Mouse (Mus musculus) forebrain, embryonic 11.5 days (tissue): ENCODE data around the gene Myzap. TPM values are rescaled to one million over a fixed set of nuclear protein-coding genes. Genes with fewer than 3 reads are reported as not detected.
"Not testable (repeated sequence)": the region's sequence is repeated elsewhere in the genome, so short reads cannot be mapped to it uniquely, and the experiment has no call there.

Experiments
- ATAC-seq: fragments of 200-750 bp; cut with Nextera tagmentation; replicated peaks from 2 replicates; pipeline ENCODE4 v1.8.0; 2017; ENCODE audit warnings: moderate TSS enrichment; ENCODE audit not compliant: low FRiP score
- DNase-seq: peaks from one replicate; pipeline ENCODE4 v3.0.0-alpha.2; 2017; ENCODE audit warnings: low spot score
- H3K27ac ChIP-seq: fragments of 300-500 bp; sonication (generic); 2 replicates; pipeline ENCODE4 v1.5.1; 2014; ENCODE audit warnings: low read depth, low read length
- H3K27me3 ChIP-seq: fragments of 300-500 bp; sonication (generic); 2 replicates; pipeline ENCODE4 v1.6.1; 2014; ENCODE audit warnings: mild to moderate bottlenecking, low read length, mixed read lengths; ENCODE audit not compliant: control insufficient read depth, insufficient read depth
- H3K36me3 ChIP-seq: fragments of 300-500 bp; sonication (generic); 2 replicates; pipeline ENCODE4 v1.6.1; 2014; ENCODE audit warnings: mild to moderate bottlenecking, low read length, moderate library complexity, mixed read lengths; ENCODE audit not compliant: control insufficient read depth, insufficient read depth
- H3K4me1 ChIP-seq: fragments of 300-500 bp; sonication (generic); replicated peaks from 2 replicates; pipeline ENCODE4 v1.6.1; 2014; ENCODE audit warnings: low read length, mixed read lengths; ENCODE audit not compliant: control insufficient read depth, insufficient read depth
- H3K4me2 ChIP-seq: fragments of 300-500 bp; sonication (generic); 2 replicates; pipeline ENCODE4 v1.6.1; 2014; ENCODE audit warnings: low read depth, mild to moderate bottlenecking, low read length, moderate library complexity, mixed read lengths; ENCODE audit not compliant: severe bottlenecking
- H3K4me3 ChIP-seq: fragments of 300-500 bp; sonication (generic); 2 replicates; pipeline ENCODE4 v1.5.1; 2014; ENCODE audit warnings: low read depth, low read length
- H3K9ac ChIP-seq: fragments of 300-500 bp; sonication (generic); 2 replicates; pipeline ENCODE4 v1.6.1; 2014; ENCODE audit warnings: low read length
- H3K9me3 ChIP-seq: fragments of 300-500 bp; sonication (generic); 2 replicates; pipeline ENCODE4 v1.6.1; 2016; ENCODE audit warnings: low read length, mixed read lengths; ENCODE audit not compliant: control insufficient read depth
- WGBS: fragments of 180-500 bp; shearing (Covaris S2); extraction: QIAGEN DNeasy Blood & Tissue Kit; methylation state at CpG from one replicate; pipeline ENCODE4 v1.1.7; 2014; 5-methylcytosine and 5-hydroxymethylcytosine counted together
- polyA plus RNA-seq: library from polyadenylated mRNA; unstranded; fragments of >200 nt; fragmentation: Nextera tagmentation; extraction: Ambion mirVana; gene quantifications from 2 replicates; pipeline ENCODE4 v1.2.1, GENCODE M21; 2014

Myzap gene
- polyA plus RNA-seq, 1 experiment from 2014 or later = 4.2 TPM

DNA sequence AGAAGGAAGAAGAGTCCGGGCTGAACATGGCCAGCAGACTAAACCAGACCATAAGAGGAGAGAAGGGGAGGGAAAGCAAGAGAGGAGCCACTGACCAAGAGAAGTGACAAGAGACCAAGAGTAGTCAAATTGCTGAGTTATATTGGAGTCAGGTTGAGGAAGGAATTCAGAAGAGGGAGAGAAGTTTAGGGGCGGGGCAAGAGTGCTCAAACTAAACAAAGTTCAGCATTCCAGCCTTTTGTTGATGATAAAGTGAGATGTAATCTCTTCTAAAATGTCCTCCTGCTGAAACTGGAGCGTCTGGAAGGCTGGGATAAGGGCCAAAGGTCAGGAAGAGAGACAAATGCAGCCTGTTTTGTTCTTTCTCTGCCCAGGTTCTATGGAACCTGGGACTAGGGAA lies 102.1 kb downstream of the Myzap start:
- ATAC-seq = no peak
- no peak for DNase-seq
- Histone ChIP-seq H3K4me2 (no peak overlapping the region), H3K36me3 (no peaks in the 10 kb centered on the region), H3K27ac (no peak overlapping the region), H3K9ac (no peak overlapping the region), H3K4me1 (0 out of 2 replicates have a peak, but pooled peaks cover 5% of the 10 kb centered on the region), H3K9me3 (no peaks in the 10 kb centered on the region), H3K27me3 (no peaks in the 10 kb centered on the region), H3K4me3 (no peak overlapping the region)
- WGBS = 49% methylated on average over 3 of the region's 3 CpGs

DNA sequence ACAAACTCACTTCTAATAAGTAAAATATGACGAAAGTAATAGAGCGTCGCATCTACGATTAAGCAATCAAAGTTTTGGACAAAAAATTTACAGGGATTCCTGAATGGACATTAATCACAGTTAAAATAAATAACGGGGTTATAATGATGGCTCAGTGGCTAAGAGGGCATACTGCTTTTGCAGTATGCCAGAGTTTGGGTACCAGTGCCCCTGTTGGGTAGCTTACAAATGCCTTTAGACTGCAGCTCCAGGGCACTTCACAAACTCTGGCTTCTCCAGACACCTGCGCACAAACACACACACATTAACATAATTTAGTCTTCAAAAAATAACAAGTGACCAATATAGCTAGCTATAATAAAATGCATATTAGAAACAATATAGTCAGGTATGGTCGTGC lies 106.0 kb downstream of the Myzap start:
- H3K27ac ChIP-seq = 0 out of 2 replicates have a peak overlapping the region, but pooled peaks have one; percentile 10
- H3K27me3 ChIP-seq = no peaks in the 10 kb centered on the region
- H3K36me3 ChIP-seq = peaks cover 11% of the 10 kb centered on the region
- peaks cover 5% of the 10 kb centered on the region; the same call in 1 of the 2 replicates for H3K4me1 ChIP-seq
- peak overlapping the region; percentile 94 for H3K4me3 ChIP-seq
- peak overlapping the region; percentile 21; the same call in 1 of the 2 replicates for H3K4me2 ChIP-seq
- 41% methylated on average over 7 of the region's 7 CpGs for WGBS
- ATAC-seq (peak; percentile 54), DNase-seq (no peak)
- H3K9me3 ChIP-seq = no peaks in the 10 kb centered on the region
- H3K9ac ChIP-seq = peak overlapping the region; percentile 100

DNA sequence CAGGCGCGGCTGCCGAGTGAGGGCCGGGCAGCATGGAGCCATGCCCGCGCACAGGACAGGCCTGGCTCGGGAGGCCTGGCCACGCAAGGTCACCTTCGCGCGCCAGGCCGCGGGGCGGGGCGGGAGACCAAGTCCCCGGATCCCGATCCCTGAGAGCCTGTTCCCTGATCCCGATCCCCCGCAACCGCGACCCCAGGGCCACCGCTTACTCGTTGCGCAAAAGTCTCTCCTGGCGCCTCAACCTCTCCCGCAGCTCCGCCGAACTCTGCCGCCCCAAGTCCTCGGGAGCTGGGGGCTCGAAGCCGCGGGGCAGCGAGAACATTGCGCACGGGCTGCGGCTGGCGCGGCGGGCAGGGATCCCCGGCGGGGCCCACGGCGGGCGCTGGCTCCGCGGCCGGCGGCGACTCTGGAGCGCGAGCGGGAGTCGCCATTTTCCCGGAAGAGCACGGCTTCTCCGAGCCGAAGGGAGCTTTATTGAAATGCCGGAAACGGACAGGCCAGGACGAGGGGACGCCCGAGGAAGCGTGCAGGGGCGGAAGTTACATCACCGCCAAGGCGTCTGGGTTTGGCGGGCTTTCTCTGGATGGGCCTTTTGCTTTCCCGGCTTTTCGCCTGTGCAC lies 106.6 kb downstream of the Myzap start, which contains the start of gene Polr2m:
TSS of gene Polr2m (minus strand) at position 461 of the 620 bp plus-strand sequence.
- no peaks in the 10 kb centered on the region for H3K27me3 ChIP-seq
- H3K27ac ChIP-seq = peak within 1 kb of the TSS; percentile 86
- DNase-seq (peak; percentile 97), ATAC-seq (peak; percentile 96)
- peaks cover 16% of the 10 kb centered on the region for H3K36me3 ChIP-seq
- peak within 1 kb of the TSS; percentile 94 for H3K4me3 ChIP-seq
- peak within 1 kb of the TSS; percentile 100 for H3K9ac ChIP-seq
- peak within 1 kb of the TSS; percentile 79 for H3K4me2 ChIP-seq
- H3K9me3 ChIP-seq = no peaks in the 10 kb centered on the region
- peaks cover 5% of the 10 kb centered on the region; the same call in 1 of the 2 replicates for H3K4me1 ChIP-seq
- WGBS = under 1% methylated on average over 70 of the region's 70 CpGs

DNA sequence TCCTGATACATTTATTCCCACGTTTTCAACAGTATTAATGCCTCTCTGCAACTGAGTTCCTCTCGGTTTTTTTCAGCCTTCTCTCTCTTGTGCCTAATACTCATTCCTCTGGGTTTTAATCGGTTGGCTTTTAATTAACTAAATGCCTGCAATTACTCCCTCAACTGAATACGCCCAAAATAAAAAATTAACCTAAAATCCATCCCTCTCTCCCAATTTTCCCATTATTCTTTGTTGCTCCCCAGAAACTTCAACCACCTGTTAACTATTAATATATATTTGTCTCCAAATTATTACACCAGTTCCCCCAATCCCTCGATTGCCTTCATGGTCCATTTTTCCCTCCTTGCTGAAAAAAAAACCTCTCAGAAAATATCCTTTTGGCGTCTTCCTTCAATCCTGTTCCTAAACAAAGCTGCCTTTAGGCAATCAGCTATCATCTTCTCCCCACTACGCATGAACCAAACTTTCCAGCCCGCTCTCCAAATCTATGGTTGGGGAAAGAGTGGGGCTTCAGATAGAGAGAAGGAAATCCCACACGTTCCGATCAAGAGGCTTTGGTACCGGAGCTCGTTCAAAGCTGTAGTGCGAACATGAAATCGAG lies 107.2 kb downstream of the Myzap start:
- ATAC-seq (no peak), DNase-seq (no peak)
- Histone ChIP-seq H3K27me3 (no peaks in the 10 kb centered on the region), H3K4me1 (peaks cover 5% of the 10 kb centered on the region; the same call in 1 of the 2 replicates), H3K4me2 (peak overlapping the region; percentile 79), H3K4me3 (peak overlapping the region; percentile 94), H3K9me3 (no peaks in the 10 kb centered on the region), H3K9ac (peak overlapping the region; percentile 100), H3K27ac (peak overlapping the region; percentile 86), H3K36me3 (peaks cover 21% of the 10 kb centered on the region)
- WGBS = 3% methylated on average over 14 of the region's 14 CpGs

DNA sequence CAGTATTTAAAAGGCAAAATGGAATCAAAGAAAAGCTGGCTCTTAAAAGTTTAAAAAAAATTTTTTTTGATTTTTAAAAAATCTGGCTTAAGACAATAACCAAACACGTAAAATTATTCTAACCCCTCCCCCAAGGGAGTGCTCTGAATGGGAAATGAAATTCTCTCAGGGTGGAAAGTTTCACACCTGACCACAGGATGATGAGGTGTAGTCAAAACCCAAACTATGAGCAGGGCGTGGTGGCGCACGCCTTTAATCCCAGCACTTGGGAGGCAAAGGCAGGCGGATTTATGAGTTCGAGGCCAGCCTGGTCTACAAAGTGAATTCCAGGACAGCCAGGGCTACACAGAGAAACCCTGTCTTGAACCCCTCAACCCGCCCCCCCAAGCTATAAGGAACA lies 108.3 kb downstream of the Myzap start:
- WGBS = 93% methylated on average over 7 of the region's 7 CpGs
- H3K27ac ChIP-seq, H3K9ac ChIP-seq, DNase-seq, H3K9me3 ChIP-seq, ATAC-seq, H3K27me3 ChIP-seq, H3K4me1 ChIP-seq: not testable (repeated sequence)
- H3K36me3 ChIP-seq = peaks cover 32% of the 10 kb centered on the region
- H3K4me3 ChIP-seq = peak overlapping the region; percentile 94; the same call in 1 of the 2 replicates
- peak overlapping the region; percentile 5; the same call in 1 of the 2 replicates for H3K4me2 ChIP-seq

DNA sequence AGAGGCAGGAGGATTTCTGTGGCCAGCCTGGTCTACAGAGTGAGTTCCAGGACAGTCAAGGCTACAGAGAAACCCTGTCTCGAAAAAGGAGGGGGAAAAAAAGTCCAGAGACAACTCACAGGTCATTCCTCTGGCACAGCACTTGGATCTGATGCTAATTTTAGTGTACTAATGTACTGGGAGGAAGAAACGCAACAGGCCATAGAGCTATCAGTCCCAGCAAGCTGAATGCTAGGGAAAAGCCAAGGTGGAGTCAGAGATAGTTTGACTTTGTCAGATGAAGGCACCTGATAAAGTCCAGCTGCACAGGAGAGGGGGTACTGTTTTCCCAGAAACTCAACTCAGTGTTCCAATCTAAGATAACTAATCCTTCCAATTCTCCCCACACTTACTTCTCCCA lies 111.9 kb downstream of the Myzap start:
- ATAC-seq (no peak), DNase-seq (no peak)
- Histone ChIP-seq H3K27ac (no peak overlapping the region), H3K9me3 (no peaks in the 10 kb centered on the region), H3K36me3 (peaks cover 50% of the 10 kb centered on the region), H3K4me1 (peaks cover 3% of the 10 kb centered on the region; the same call in 1 of the 2 replicates), H3K27me3 (no peaks in the 10 kb centered on the region), H3K9ac (no peak overlapping the region), H3K4me2 (no peak overlapping the region), H3K4me3 (no peak overlapping the region)
- 92% methylated on average over 2 of the region's 2 CpGs for WGBS

DNA sequence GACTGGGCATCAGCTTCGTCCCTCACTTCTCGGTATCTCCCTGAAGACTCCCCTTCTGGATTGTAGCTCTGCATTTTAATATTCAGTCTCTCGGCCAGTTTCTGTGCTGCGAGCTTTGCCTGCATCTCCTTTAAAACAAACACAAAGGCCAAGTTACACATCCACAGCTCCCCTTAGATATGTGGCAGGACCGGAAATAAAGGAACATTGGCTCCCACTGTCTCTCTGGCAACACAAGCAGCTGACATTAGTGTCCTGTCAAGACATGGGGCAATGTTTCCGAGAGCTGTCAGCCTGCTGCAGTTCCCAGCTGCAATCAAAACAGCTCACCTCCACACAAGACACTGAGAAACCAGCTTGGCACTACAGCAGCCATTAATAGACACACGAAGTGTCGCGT lies 112.7 kb downstream of the Myzap start:
- no peak for DNase-seq
- Histone ChIP-seq H3K4me3 (no peak overlapping the region), H3K4me2 (no peak overlapping the region), H3K4me1 (peaks cover 3% of the 10 kb centered on the region; the same call in 1 of the 2 replicates), H3K9ac (no peak overlapping the region), H3K36me3 (peaks cover 50% of the 10 kb centered on the region), H3K9me3 (no peaks in the 10 kb centered on the region), H3K27ac (no peak overlapping the region), H3K27me3 (no peaks in the 10 kb centered on the region)
- WGBS = 96% methylated on average over 9 of the region's 9 CpGs
- no peak for ATAC-seq

DNA sequence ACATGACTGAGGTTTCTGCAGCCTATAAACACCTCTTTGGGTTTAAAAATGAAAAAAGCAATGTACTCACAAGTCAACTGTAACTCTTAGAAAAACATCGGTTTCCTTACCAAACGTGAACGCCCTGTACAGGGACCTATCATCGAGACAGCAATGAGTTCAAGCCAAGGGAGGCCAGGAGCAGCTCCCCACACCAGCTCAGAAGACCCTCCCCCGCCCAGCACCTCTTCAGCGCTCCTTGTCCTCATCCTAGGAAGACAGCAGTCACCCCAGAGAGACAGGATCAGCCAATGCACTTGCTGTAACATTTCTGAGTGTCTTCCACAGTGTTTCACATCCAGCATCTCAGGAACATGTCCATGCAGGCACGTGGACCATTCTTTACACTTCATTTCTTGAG lies 113.6 kb downstream of the Myzap start:
- no peak for DNase-seq
- Histone ChIP-seq H3K27ac (no peak overlapping the region), H3K27me3 (no peaks in the 10 kb centered on the region), H3K4me3 (no peak overlapping the region), H3K36me3 (peaks cover 50% of the 10 kb centered on the region), H3K4me2 (no peak overlapping the region), H3K9ac (no peak overlapping the region), H3K9me3 (no peaks in the 10 kb centered on the region), H3K4me1 (peaks cover 3% of the 10 kb centered on the region; the same call in 1 of the 2 replicates)
- WGBS = 98% methylated on average over 7 of the region's 7 CpGs
- ATAC-seq = no peak
